Mouse (Mus musculus): ENCODE data around the gene Sbpl. TPM values are rescaled to one million over a fixed set of nuclear protein-coding genes. Genes with fewer than 3 reads are reported as not detected.

Gene Sbpl
- 0.88 and 1.6 TPM in 2 replicates for polyA plus RNA-seq (2012; rRNA removed)

GRCm38 (mm10) chr17:23955174-23955573 is at the start of gene Sbpl:
Gene Sbpl, minus strand, starts transcription at chr17:23955274.
- no peaks in the 10 kb centered on the region for H3K36me3 ChIP-seq (ENCODE audit: control insufficient read depth, insufficient read depth, low read length)
- H3K4me1 ChIP-seq (replicated peaks; ENCODE audit: control insufficient read depth, insufficient read depth, low read length): no peaks in the 10 kb centered on the region
- TF ChIP-seq CTCF (IDR thresholded peaks at IDR 0.05; ENCODE audit: borderline replicate concordance, control insufficient read depth, extremely low read depth, insufficient read depth, low read length, poor library complexity) (no peak), POLR2A (IDR thresholded peaks at IDR 0.05; ENCODE audit: control insufficient read depth, extremely low read depth, insufficient read depth, low read length, poor library complexity) (no peak)
- 95% methylated on average over 5 of the region's 5 CpGs for WGBS
- H3K4me3 ChIP-seq (ENCODE audit: control insufficient read depth, insufficient read depth, low read length): no peak within 1 kb of the TSS
- no peak for DNase-seq
- no peaks in the 10 kb centered on the region for H3K27me3 ChIP-seq (ENCODE audit: control insufficient read depth, insufficient read depth, low read length)
- no peak within 1 kb of the TSS for H3K27ac ChIP-seq (ENCODE audit: control insufficient read depth, insufficient read depth, low read length)

GRCm38 (mm10) chr17:24004071-24004665 is 49.1 kb upstream of the Sbpl start:
- WGBS: 96% methylated on average over 14 of the region's 14 CpGs
- no peak overlapping the region for H3K27ac ChIP-seq (ENCODE audit: control insufficient read depth, insufficient read depth, low read length)
- no peak for DNase-seq

GRCm38 (mm10) chr17:24000404-24000803 is 45.3 kb upstream of the Sbpl start:
- TF ChIP-seq CTCF (IDR thresholded peaks at IDR 0.05; ENCODE audit: borderline replicate concordance, control insufficient read depth, extremely low read depth, insufficient read depth, low read length, poor library complexity) (no peak), POLR2A (IDR thresholded peaks at IDR 0.05; ENCODE audit: control insufficient read depth, extremely low read depth, insufficient read depth, low read length, poor library complexity) (no peak)
- Histone ChIP-seq H3K27me3 (ENCODE audit: control insufficient read depth, insufficient read depth, low read length) (no peaks in the 10 kb centered on the region), H3K4me1 (replicated peaks; ENCODE audit: control insufficient read depth, insufficient read depth, low read length) (no peaks in the 10 kb centered on the region), H3K36me3 (ENCODE audit: control insufficient read depth, insufficient read depth, low read length) (no peaks in the 10 kb centered on the region), H3K4me3 (ENCODE audit: control insufficient read depth, insufficient read depth, low read length) (no peak overlapping the region), H3K27ac (ENCODE audit: control insufficient read depth, insufficient read depth, low read length) (no peak overlapping the region)
- WGBS: 87% methylated on average over 5 of the region's 5 CpGs
- no peak for DNase-seq

More at GRCm38 (mm10) chr17:24004071-24004665, 49.1 kb upstream of the Sbpl start:
- TF ChIP-seq CTCF (IDR thresholded peaks at IDR 0.05; ENCODE audit: borderline replicate concordance, control insufficient read depth, extremely low read depth, insufficient read depth, low read length, poor library complexity): no peak
- no peak for TF ChIP-seq POLR2A (IDR thresholded peaks at IDR 0.05; ENCODE audit: control insufficient read depth, extremely low read depth, insufficient read depth, low read length, poor library complexity)
- H3K4me1 ChIP-seq (replicated peaks; ENCODE audit: control insufficient read depth, insufficient read depth, low read length): peaks cover 5% of the 10 kb centered on the region
- H3K4me3 ChIP-seq (ENCODE audit: control insufficient read depth, insufficient read depth, low read length): no peak overlapping the region
- no peaks in the 10 kb centered on the region for H3K36me3 ChIP-seq (ENCODE audit: control insufficient read depth, insufficient read depth, low read length)
- no peaks in the 10 kb centered on the region for H3K27me3 ChIP-seq (ENCODE audit: control insufficient read depth, insufficient read depth, low read length)

- no peak overlapping the region for H3K27ac ChIP-seq (ENCODE audit: control insufficient read depth, insufficient read depth, low read length)
- TF ChIP-seq CTCF (IDR thresholded peaks at IDR 0.05; ENCODE audit: borderline replicate concordance, control insufficient read depth, extremely low read depth, insufficient read depth, low read length, poor library complexity): no peak
- no peak for TF ChIP-seq POLR2A (IDR thresholded peaks at IDR 0.05; ENCODE audit: control insufficient read depth, extremely low read depth, insufficient read depth, low read length, poor library complexity)
- no peaks in the 10 kb centered on the region for H3K36me3 ChIP-seq (ENCODE audit: control insufficient read depth, insufficient read depth, low read length)
- 79% methylated on average over 6 of the region's 6 CpGs for WGBS
- H3K4me1 ChIP-seq (replicated peaks; ENCODE audit: control insufficient read depth, insufficient read depth, low read length): peaks cover 5% of the 10 kb centered on the region
- no peak for DNase-seq
- no peaks in the 10 kb centered on the region for H3K27me3 ChIP-seq (ENCODE audit: control insufficient read depth, insufficient read depth, low read length)
- H3K4me3 ChIP-seq (ENCODE audit: control insufficient read depth, insufficient read depth, low read length): no peak overlapping the region
Measured at GRCm38 (mm10) chr17:23998383-23998782, 43.3 kb upstream of the Sbpl start.

GRCm38 (mm10) chr17:23997901-23998300 is 42.8 kb upstream of the Sbpl start, which contains the start of gene Prss22:
Gene Prss22, minus strand, starts transcription at chr17:23998100.
- DNase-seq: no peak
- H3K4me3 ChIP-seq (ENCODE audit: control insufficient read depth, insufficient read depth, low read length): no peak within 1 kb of the TSS
- TF ChIP-seq CTCF (IDR thresholded peaks at IDR 0.05; ENCODE audit: borderline replicate concordance, control insufficient read depth, extremely low read depth, insufficient read depth, low read length, poor library complexity) (no peak), POLR2A (IDR thresholded peaks at IDR 0.05; ENCODE audit: control insufficient read depth, extremely low read depth, insufficient read depth, low read length, poor library complexity) (no peak)
- no peaks in the 10 kb centered on the region for H3K27me3 ChIP-seq (ENCODE audit: control insufficient read depth, insufficient read depth, low read length)
- H3K27ac ChIP-seq (ENCODE audit: control insufficient read depth, insufficient read depth, low read length): no peak within 1 kb of the TSS
- WGBS: 86% methylated on average over 2 of the region's 2 CpGs
- peaks cover 10% of the 10 kb centered on the region for H3K4me1 ChIP-seq (replicated peaks; ENCODE audit: control insufficient read depth, insufficient read depth, low read length)
- no peaks in the 10 kb centered on the region for H3K36me3 ChIP-seq (ENCODE audit: control insufficient read depth, insufficient read depth, low read length)

GRCm38 (mm10) chr17:23995421-23995820 is 40.3 kb upstream of the Sbpl start:
- no peak overlapping the region for H3K27ac ChIP-seq (ENCODE audit: control insufficient read depth, insufficient read depth, low read length)
- no peak for TF ChIP-seq POLR2A (IDR thresholded peaks at IDR 0.05; ENCODE audit: control insufficient read depth, extremely low read depth, insufficient read depth, low read length, poor library complexity)
- no peak for TF ChIP-seq CTCF (IDR thresholded peaks at IDR 0.05; ENCODE audit: borderline replicate concordance, control insufficient read depth, extremely low read depth, insufficient read depth, low read length, poor library complexity)
- no peaks in the 10 kb centered on the region for H3K27me3 ChIP-seq (ENCODE audit: control insufficient read depth, insufficient read depth, low read length)
- DNase-seq: no peak
- no peaks in the 10 kb centered on the region for H3K36me3 ChIP-seq (ENCODE audit: control insufficient read depth, insufficient read depth, low read length)
- H3K4me3 ChIP-seq (ENCODE audit: control insufficient read depth, insufficient read depth, low read length): no peak overlapping the region
- 58% methylated on average over 1 of the region's 1 CpGs for WGBS
- peaks cover 11% of the 10 kb centered on the region for H3K4me1 ChIP-seq (replicated peaks; ENCODE audit: control insufficient read depth, insufficient read depth, low read length)

Measured in thymus, adult 2 months (tissue).